Mouse (Mus musculus): ENCODE results near the gene Gm20696. TPM values are rescaled to one million over a fixed set of nuclear protein-coding genes. Genes with fewer than 3 reads are reported as not detected.

Gm20696 gene
- polyA plus RNA-seq, 1 experiment: 2.8 TPM

- TF ChIP-seq POLR2A (IDR thresholded peaks at IDR 0.05; ENCODE audit: borderline replicate concordance, insufficient read depth, low read length) (no peak), CTCF (IDR thresholded peaks at IDR 0.05; ENCODE audit: borderline replicate concordance, insufficient read depth, low read depth, low read length) (no peak)
- WGBS: 93% methylated on average over 3 of the region's 3 CpGs
- no peak for DNase-seq
- H3K4me1 ChIP-seq (ENCODE audit: control insufficient read depth, insufficient read depth, low read length): peaks cover 7% of the 10 kb centered on the region; the same call in 1 of the 2 replicates
- no peak overlapping the region for H3K27ac ChIP-seq (ENCODE audit: insufficient read depth, low read length)
- H3K27me3 ChIP-seq (ENCODE audit: control insufficient read depth, insufficient read depth, low read length): no peaks in the 10 kb centered on the region
- no peak overlapping the region for H3K4me3 ChIP-seq (replicated peaks; ENCODE audit: insufficient read depth, low read depth, low read length)
Observed at GRCm38 (mm10) chr6:99467831-99468230, 198.8 kb downstream of the Gm20696 start.

GRCm38 (mm10) chr6:99467109-99467508, 199.5 kb downstream of the Gm20696 start:
- Histone ChIP-seq H3K4me3 (replicated peaks; ENCODE audit: insufficient read depth, low read depth, low read length) (no peak overlapping the region), H3K4me1 (ENCODE audit: control insufficient read depth, insufficient read depth, low read length) (peaks cover 7% of the 10 kb centered on the region; the same call in 1 of the 2 replicates), H3K27me3 (ENCODE audit: control insufficient read depth, insufficient read depth, low read length) (no peaks in the 10 kb centered on the region), H3K27ac (ENCODE audit: insufficient read depth, low read length) (no peak overlapping the region)
- 84% methylated on average over 8 of the region's 8 CpGs for WGBS
- no peak for TF ChIP-seq CTCF (IDR thresholded peaks at IDR 0.05; ENCODE audit: borderline replicate concordance, insufficient read depth, low read depth, low read length)
- no peak for TF ChIP-seq POLR2A (IDR thresholded peaks at IDR 0.05; ENCODE audit: borderline replicate concordance, insufficient read depth, low read length)
- DNase-seq: no peak

- H3K4me1 ChIP-seq (ENCODE audit: control insufficient read depth, insufficient read depth, low read length): peaks cover 7% of the 10 kb centered on the region; the same call in 1 of the 2 replicates
- H3K4me3 ChIP-seq (replicated peaks; ENCODE audit: insufficient read depth, low read depth, low read length): no peak overlapping the region
- WGBS: 85% methylated on average over 8 of the region's 8 CpGs
- no peak for DNase-seq
- TF ChIP-seq CTCF (IDR thresholded peaks at IDR 0.05; ENCODE audit: borderline replicate concordance, insufficient read depth, low read depth, low read length) (no peak), POLR2A (IDR thresholded peaks at IDR 0.05; ENCODE audit: borderline replicate concordance, insufficient read depth, low read length) (no peak)
- no peaks in the 10 kb centered on the region for H3K27me3 ChIP-seq (ENCODE audit: control insufficient read depth, insufficient read depth, low read length)
- no peak overlapping the region for H3K27ac ChIP-seq (ENCODE audit: insufficient read depth, low read length)
Observed at GRCm38 (mm10) chr6:99466354-99466753, 200.2 kb downstream of the Gm20696 start.

GRCm38 (mm10) chr6:99464449-99464848, 202.1 kb downstream of the Gm20696 start:
- Histone ChIP-seq H3K27ac (ENCODE audit: insufficient read depth, low read length) (no peak overlapping the region), H3K27me3 (ENCODE audit: control insufficient read depth, insufficient read depth, low read length) (no peaks in the 10 kb centered on the region), H3K4me1 (ENCODE audit: control insufficient read depth, insufficient read depth, low read length) (peaks cover 7% of the 10 kb centered on the region; the same call in 1 of the 2 replicates), H3K4me3 (replicated peaks; ENCODE audit: insufficient read depth, low read depth, low read length) (no peak overlapping the region)
- DNase-seq: peak in 1 of 2 experiments; percentile 10
- 63% methylated on average over 4 of the region's 4 CpGs for WGBS
- TF ChIP-seq CTCF (IDR thresholded peaks at IDR 0.05; ENCODE audit: borderline replicate concordance, insufficient read depth, low read depth, low read length): no peak
- TF ChIP-seq POLR2A (IDR thresholded peaks at IDR 0.05; ENCODE audit: borderline replicate concordance, insufficient read depth, low read length): no peak

GRCm38 (mm10) chr6:99463906-99464305, 202.7 kb downstream of the Gm20696 start:
- WGBS: 17% methylated on average over 7 of the region's 7 CpGs

GRCm38 (mm10) chr6:99458775-99459174, 207.8 kb downstream of the Gm20696 start:
- no peak for DNase-seq
- Histone ChIP-seq H3K4me3 (replicated peaks; ENCODE audit: insufficient read depth, low read depth, low read length) (no peak overlapping the region), H3K27me3 (ENCODE audit: control insufficient read depth, insufficient read depth, low read length) (no peaks in the 10 kb centered on the region), H3K4me1 (ENCODE audit: control insufficient read depth, insufficient read depth, low read length) (no peaks in the 10 kb centered on the region), H3K27ac (ENCODE audit: insufficient read depth, low read length) (no peak overlapping the region)
- no peak for TF ChIP-seq CTCF (IDR thresholded peaks at IDR 0.05; ENCODE audit: borderline replicate concordance, insufficient read depth, low read depth, low read length)
- no peak for TF ChIP-seq POLR2A (IDR thresholded peaks at IDR 0.05; ENCODE audit: borderline replicate concordance, insufficient read depth, low read length)
- WGBS: 94% methylated on average over 4 of the region's 4 CpGs

More at GRCm38 (mm10) chr6:99463906-99464305, 202.7 kb downstream of the Gm20696 start:
- peak; percentile 61 to 76 for DNase-seq
- TF ChIP-seq POLR2A (IDR thresholded peaks at IDR 0.05; ENCODE audit: borderline replicate concordance, insufficient read depth, low read length) (no peak), CTCF (IDR thresholded peaks at IDR 0.05; ENCODE audit: borderline replicate concordance, insufficient read depth, low read depth, low read length) (no peak)
- Histone ChIP-seq H3K27me3 (ENCODE audit: control insufficient read depth, insufficient read depth, low read length) (no peaks in the 10 kb centered on the region), H3K27ac (ENCODE audit: insufficient read depth, low read length) (no peak overlapping the region), H3K4me3 (replicated peaks; ENCODE audit: insufficient read depth, low read depth, low read length) (no peak overlapping the region), H3K4me1 (ENCODE audit: control insufficient read depth, insufficient read depth, low read length) (peaks cover 7% of the 10 kb centered on the region; the same call in 1 of the 2 replicates)

GRCm38 (mm10) chr6:99453763-99454520, 212.7 kb downstream of the Gm20696 start:
- no peak overlapping the region for H3K27ac ChIP-seq (ENCODE audit: insufficient read depth, low read length)
- H3K4me3 ChIP-seq (replicated peaks; ENCODE audit: insufficient read depth, low read depth, low read length): no peak overlapping the region
- no peaks in the 10 kb centered on the region for H3K27me3 ChIP-seq (ENCODE audit: control insufficient read depth, insufficient read depth, low read length)
- TF ChIP-seq POLR2A (IDR thresholded peaks at IDR 0.05; ENCODE audit: borderline replicate concordance, insufficient read depth, low read length) (no peak), CTCF (IDR thresholded peaks at IDR 0.05; ENCODE audit: borderline replicate concordance, insufficient read depth, low read depth, low read length) (no peak)
- 96% methylated on average over 7 of the region's 7 CpGs for WGBS
- H3K4me1 ChIP-seq (ENCODE audit: control insufficient read depth, insufficient read depth, low read length): no peaks in the 10 kb centered on the region
- DNase-seq: no peak

GRCm38 (mm10) chr6:99452638-99453185, 213.9 kb downstream of the Gm20696 start:
- Histone ChIP-seq H3K4me1 (ENCODE audit: control insufficient read depth, insufficient read depth, low read length) (peaks cover under 1% of the 10 kb centered on the region; the same call in 1 of the 2 replicates), H3K27ac (ENCODE audit: insufficient read depth, low read length) (no peak overlapping the region), H3K4me3 (replicated peaks; ENCODE audit: insufficient read depth, low read depth, low read length) (no peak overlapping the region), H3K27me3 (ENCODE audit: control insufficient read depth, insufficient read depth, low read length) (no peaks in the 10 kb centered on the region)
- WGBS: 79% methylated on average over 2 of the region's 2 CpGs
- no peak for DNase-seq
- TF ChIP-seq POLR2A (IDR thresholded peaks at IDR 0.05; ENCODE audit: borderline replicate concordance, insufficient read depth, low read length) (no peak), CTCF (IDR thresholded peaks at IDR 0.05; ENCODE audit: borderline replicate concordance, insufficient read depth, low read depth, low read length) (peak; percentile 9; the same call in 1 of the 2 replicates)

Measured in cerebellum, adult 2 months (tissue).